Mouse (Mus musculus): Measurements from ENCODE around the gene Pafah2. TPM values are rescaled to one million over a fixed set of nuclear protein-coding genes. Genes with fewer than 3 reads are reported as not detected.

Gene Pafah2
- polyA plus RNA-seq, 1 experiment from 2014 or later = 11.4 TPM

- 83% methylated on average over 6 of the region's 6 CpGs for WGBS
- DNase-seq (ENCODE audit: low spot score) (no peak), ATAC-seq (ENCODE audit: insufficient read depth, low FRiP score, low TSS enrichment) (no peak)
Observed at GRCm38 (mm10) chr4:134387268-134387667, 8.9 kb upstream of the Pafah2 start.

GRCm38 (mm10) chr4:134388397-134388796 is 7.7 kb upstream of the Pafah2 start:
- H3K36me3 ChIP-seq (ENCODE audit: control insufficient read depth, insufficient read depth, low read length) = no peaks in the 10 kb centered on the region
- DNase-seq (ENCODE audit: low spot score) (peak; percentile 76), ATAC-seq (ENCODE audit: insufficient read depth, low FRiP score, low TSS enrichment) (no peak)
- H3K9ac ChIP-seq (ENCODE audit: low read length) = no peak overlapping the region
- no peaks in the 10 kb centered on the region for H3K27me3 ChIP-seq (ENCODE audit: control insufficient read depth, insufficient read depth, low read length)
- H3K9me3 ChIP-seq (ENCODE audit: control insufficient read depth, low read length) = no peaks in the 10 kb centered on the region
- 19% methylated on average over 5 of the region's 5 CpGs for WGBS
- H3K27ac ChIP-seq (ENCODE audit: low read depth, low read length) = no peak overlapping the region
- H3K4me3 ChIP-seq (ENCODE audit: low read depth, low read length) = no peak overlapping the region
- H3K4me1 ChIP-seq (ENCODE audit: control insufficient read depth, insufficient read depth, low read length) = no peaks in the 10 kb centered on the region; the same call in 1 of the 2 replicates
- H3K4me2 ChIP-seq (ENCODE audit: low read depth) = no peak overlapping the region

More at GRCm38 (mm10) chr4:134387268-134387667, 8.9 kb upstream of the Pafah2 start:
- Histone ChIP-seq H3K9ac (ENCODE audit: low read length) (no peak overlapping the region), H3K4me3 (ENCODE audit: low read depth, low read length) (no peak overlapping the region), H3K27me3 (ENCODE audit: control insufficient read depth, insufficient read depth, low read length) (no peaks in the 10 kb centered on the region), H3K36me3 (ENCODE audit: control insufficient read depth, insufficient read depth, low read length) (no peaks in the 10 kb centered on the region), H3K9me3 (ENCODE audit: control insufficient read depth, low read length) (no peaks in the 10 kb centered on the region), H3K27ac (ENCODE audit: low read depth, low read length) (no peak overlapping the region), H3K4me1 (ENCODE audit: control insufficient read depth, insufficient read depth, low read length) (no peaks in the 10 kb centered on the region), H3K4me2 (ENCODE audit: low read depth) (no peak overlapping the region)

GRCm38 (mm10) chr4:134391636-134392035 is 4.5 kb upstream of the Pafah2 start:
- Histone ChIP-seq H3K4me3 (ENCODE audit: low read depth, low read length) (no peak overlapping the region), H3K9me3 (ENCODE audit: control insufficient read depth, low read length) (no peaks in the 10 kb centered on the region), H3K4me1 (ENCODE audit: control insufficient read depth, insufficient read depth, low read length) (no peaks in the 10 kb centered on the region; the same call in 1 of the 2 replicates), H3K9ac (ENCODE audit: low read length) (no peak overlapping the region), H3K4me2 (ENCODE audit: low read depth) (no peak overlapping the region), H3K36me3 (ENCODE audit: control insufficient read depth, insufficient read depth, low read length) (no peaks in the 10 kb centered on the region), H3K27me3 (ENCODE audit: control insufficient read depth, insufficient read depth, low read length) (no peaks in the 10 kb centered on the region), H3K27ac (ENCODE audit: low read depth, low read length) (no peak overlapping the region)
- no peak for ATAC-seq (ENCODE audit: insufficient read depth, low FRiP score, low TSS enrichment)
- WGBS = 96% methylated on average over 1 of the region's 1 CpGs
- no peak for DNase-seq (ENCODE audit: low spot score)

GRCm38 (mm10) chr4:134392595-134392994 is 3.5 kb upstream of the Pafah2 start:
- DNase-seq (ENCODE audit: low spot score) (peak; percentile 23), ATAC-seq (ENCODE audit: insufficient read depth, low FRiP score, low TSS enrichment) (no peak)
- 23% methylated on average over 8 of the region's 8 CpGs for WGBS
- Histone ChIP-seq H3K9ac (ENCODE audit: low read length) (no peak overlapping the region), H3K36me3 (ENCODE audit: control insufficient read depth, insufficient read depth, low read length) (no peaks in the 10 kb centered on the region), H3K27me3 (ENCODE audit: control insufficient read depth, insufficient read depth, low read length) (no peaks in the 10 kb centered on the region), H3K4me3 (ENCODE audit: low read depth, low read length) (no peak overlapping the region), H3K4me1 (ENCODE audit: control insufficient read depth, insufficient read depth, low read length) (no peaks in the 10 kb centered on the region; the same call in 1 of the 2 replicates), H3K27ac (ENCODE audit: low read depth, low read length) (no peak overlapping the region), H3K4me2 (ENCODE audit: low read depth) (no peak overlapping the region), H3K9me3 (ENCODE audit: control insufficient read depth, low read length) (no peaks in the 10 kb centered on the region)

GRCm38 (mm10) chr4:134393026-134393425 is 3.1 kb upstream of the Pafah2 start:
- no peak for ATAC-seq (ENCODE audit: insufficient read depth, low FRiP score, low TSS enrichment)
- H3K4me3 ChIP-seq (ENCODE audit: low read depth, low read length) = no peak overlapping the region
- peak; percentile 57 for DNase-seq (ENCODE audit: low spot score)
- H3K36me3 ChIP-seq (ENCODE audit: control insufficient read depth, insufficient read depth, low read length) = no peaks in the 10 kb centered on the region
- no peaks in the 10 kb centered on the region for H3K9me3 ChIP-seq (ENCODE audit: control insufficient read depth, low read length)
- H3K4me1 ChIP-seq (ENCODE audit: control insufficient read depth, insufficient read depth, low read length) = no peaks in the 10 kb centered on the region; the same call in 1 of the 2 replicates
- 24% methylated on average over 12 of the region's 12 CpGs for WGBS
- H3K27me3 ChIP-seq (ENCODE audit: control insufficient read depth, insufficient read depth, low read length) = no peaks in the 10 kb centered on the region
- no peak overlapping the region for H3K4me2 ChIP-seq (ENCODE audit: low read depth)
- H3K9ac ChIP-seq (ENCODE audit: low read length) = no peak overlapping the region
- no peak overlapping the region for H3K27ac ChIP-seq (ENCODE audit: low read depth, low read length)

- no peaks in the 10 kb centered on the region; the same call in 1 of the 2 replicates for H3K4me1 ChIP-seq (ENCODE audit: control insufficient read depth, insufficient read depth, low read length)
- ATAC-seq (ENCODE audit: insufficient read depth, low FRiP score, low TSS enrichment) = no peak
- WGBS = 91% methylated on average over 7 of the region's 7 CpGs
- H3K4me2 ChIP-seq (ENCODE audit: low read depth) = no peak overlapping the region
- no peak overlapping the region for H3K9ac ChIP-seq (ENCODE audit: low read length)
- no peak overlapping the region for H3K27ac ChIP-seq (ENCODE audit: low read depth, low read length)
- no peaks in the 10 kb centered on the region; the same call in 1 of the 2 replicates for H3K36me3 ChIP-seq (ENCODE audit: control insufficient read depth, insufficient read depth, low read length)
- H3K9me3 ChIP-seq (ENCODE audit: control insufficient read depth, low read length) = no peaks in the 10 kb centered on the region
- H3K27me3 ChIP-seq (ENCODE audit: control insufficient read depth, insufficient read depth, low read length) = no peaks in the 10 kb centered on the region
- H3K4me3 ChIP-seq (ENCODE audit: low read depth, low read length) = no peak overlapping the region
- DNase-seq (ENCODE audit: low spot score) = no peak
Observed at GRCm38 (mm10) chr4:134395142-134395541, 978 bp upstream of the Pafah2 start.

GRCm38 (mm10) chr4:134397121-134397520 is 1.0 kb downstream of the Pafah2 start:
- H3K9me3 ChIP-seq (ENCODE audit: control insufficient read depth, low read length) = no peaks in the 10 kb centered on the region
- H3K36me3 ChIP-seq (ENCODE audit: control insufficient read depth, insufficient read depth, low read length) = no peaks in the 10 kb centered on the region; the same call in 1 of the 2 replicates
- H3K4me1 ChIP-seq (ENCODE audit: control insufficient read depth, insufficient read depth, low read length) = no peaks in the 10 kb centered on the region; the same call in 1 of the 2 replicates
- no peak for DNase-seq (ENCODE audit: low spot score)
- no peak for ATAC-seq (ENCODE audit: insufficient read depth, low FRiP score, low TSS enrichment)
- H3K27ac ChIP-seq (ENCODE audit: low read depth, low read length) = no peak overlapping the region
- WGBS = 46% methylated on average over 7 of the region's 7 CpGs
- H3K27me3 ChIP-seq (ENCODE audit: control insufficient read depth, insufficient read depth, low read length) = no peaks in the 10 kb centered on the region
- peak overlapping the region; percentile 87 for H3K4me2 ChIP-seq (ENCODE audit: low read depth)
- no peak overlapping the region for H3K4me3 ChIP-seq (ENCODE audit: low read depth, low read length)
- H3K9ac ChIP-seq (ENCODE audit: low read length) = no peak overlapping the region; the same call in 1 of the 2 replicates

GRCm38 (mm10) chr4:134397732-134398131 is 1.6 kb downstream of the Pafah2 start:
- ATAC-seq (ENCODE audit: insufficient read depth, low FRiP score, low TSS enrichment) (no peak), DNase-seq (ENCODE audit: low spot score) (no peak)
- 97% methylated on average over 9 of the region's 9 CpGs for WGBS
- no peak overlapping the region for H3K4me2 ChIP-seq (ENCODE audit: low read depth)
- H3K36me3 ChIP-seq (ENCODE audit: control insufficient read depth, insufficient read depth, low read length) = no peaks in the 10 kb centered on the region; the same call in 1 of the 2 replicates
- H3K9ac ChIP-seq (ENCODE audit: low read length) = no peak overlapping the region
- no peaks in the 10 kb centered on the region for H3K9me3 ChIP-seq (ENCODE audit: control insufficient read depth, low read length)
- H3K27ac ChIP-seq (ENCODE audit: low read depth, low read length) = no peak overlapping the region
- H3K4me1 ChIP-seq (ENCODE audit: control insufficient read depth, insufficient read depth, low read length) = no peaks in the 10 kb centered on the region; the same call in 1 of the 2 replicates
- H3K4me3 ChIP-seq (ENCODE audit: low read depth, low read length) = no peak overlapping the region
- no peaks in the 10 kb centered on the region for H3K27me3 ChIP-seq (ENCODE audit: control insufficient read depth, insufficient read depth, low read length)

- DNase-seq (ENCODE audit: low spot score) = no peak
- no peak overlapping the region for H3K4me2 ChIP-seq (ENCODE audit: low read depth)
- H3K9me3 ChIP-seq (ENCODE audit: control insufficient read depth, low read length) = no peaks in the 10 kb centered on the region
- H3K4me1 ChIP-seq (ENCODE audit: control insufficient read depth, insufficient read depth, low read length) = no peaks in the 10 kb centered on the region; the same call in 1 of the 2 replicates
- no peak for ATAC-seq (ENCODE audit: insufficient read depth, low FRiP score, low TSS enrichment)
- H3K27me3 ChIP-seq (ENCODE audit: control insufficient read depth, insufficient read depth, low read length) = no peaks in the 10 kb centered on the region
- no peak overlapping the region for H3K9ac ChIP-seq (ENCODE audit: low read length)
- no peaks in the 10 kb centered on the region; the same call in 1 of the 2 replicates for H3K36me3 ChIP-seq (ENCODE audit: control insufficient read depth, insufficient read depth, low read length)
- no peak overlapping the region for H3K27ac ChIP-seq (ENCODE audit: low read depth, low read length)
- H3K4me3 ChIP-seq (ENCODE audit: low read depth, low read length) = no peak overlapping the region
- WGBS = 28% methylated on average over 5 of the region's 5 CpGs
Observed at GRCm38 (mm10) chr4:134400206-134400605, 4.1 kb downstream of the Pafah2 start.
